Mouse (Mus musculus) frontal cortex, postnatal 36 days (tissue): ENCODE measurements around the gene Mettl27.

Experiments
- DNase-seq, 2 experiments: peaks; one replicate each; pipeline ENCODE4 v3.0.0; 2022; ENCODE audit warnings: low spot score in 2 of 2

Gene Mettl27

DNA sequence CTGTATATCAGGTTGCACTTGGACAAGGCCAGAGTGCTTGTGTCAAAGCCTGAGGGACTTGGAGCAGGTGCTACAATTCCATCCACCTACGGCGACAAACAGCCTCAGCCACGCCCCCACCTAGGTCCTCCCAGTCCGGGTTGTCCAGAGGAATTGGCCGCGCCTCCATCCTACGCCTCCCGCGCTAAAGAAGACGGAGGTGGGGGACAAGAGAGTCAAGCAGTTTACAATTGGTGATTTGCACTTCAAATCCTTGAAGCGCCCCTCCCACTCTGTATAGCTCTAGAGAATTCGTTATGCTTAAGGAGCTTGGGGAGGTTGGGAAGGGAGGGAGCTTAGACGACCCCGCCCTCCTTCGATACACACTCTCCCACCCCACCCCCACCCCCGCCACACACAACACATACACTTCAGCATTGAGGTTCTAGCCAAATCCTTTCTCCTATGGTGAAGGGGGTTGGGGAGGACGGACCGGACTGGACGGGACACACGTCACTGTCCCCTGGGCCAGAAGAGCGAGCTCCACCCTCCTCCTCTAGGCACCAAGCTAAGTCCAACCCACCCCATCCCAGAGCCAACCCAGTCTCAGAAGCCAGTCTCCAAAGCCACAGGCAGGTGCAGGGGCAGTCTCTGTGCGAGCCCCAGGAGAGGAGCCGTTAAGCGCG, 53.6 kb downstream of the Mettl27 start, which contains the start of gene Cldn3:
Cldn3 (plus strand) TSS at position 582 of the 665 bp plus-strand sequence.
- no peak for DNase-seq

GRCm38 (mm10) chr5:134986298-134987268, 54.4 kb downstream of the Mettl27 start:
- DNase-seq = no peak

GRCm38 (mm10) chr5:134989166-134989565, 57.0 kb downstream of the Mettl27 start:
- DNase-seq = no peak

DNA sequence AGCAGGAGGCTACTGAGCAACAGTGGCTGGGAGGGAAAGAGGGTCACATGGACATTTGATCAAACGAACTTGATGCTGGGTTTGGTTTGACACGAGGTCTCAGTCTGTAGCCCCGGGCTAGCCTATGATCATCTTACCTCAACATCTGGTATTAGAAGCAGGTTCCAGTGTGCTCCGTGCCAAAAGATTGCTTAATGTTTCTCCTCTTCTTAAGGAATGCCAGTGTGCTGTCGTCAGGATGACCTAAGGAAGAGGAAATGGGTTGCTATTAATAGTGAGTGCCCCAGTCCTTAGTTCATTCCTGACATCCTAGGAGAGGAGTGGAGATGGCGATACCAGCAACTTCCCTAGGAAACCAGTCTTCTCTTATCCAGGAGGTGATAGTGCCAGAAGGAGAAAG, 57.6 kb downstream of the Mettl27 start:
- no peak for DNase-seq
